Mouse (Mus musculus): ENCODE data around the gene Olfr789.

Gene Olfr789

GRCm38 (mm10) chr10:129484452-129484851, at the start of gene Olfr789:
Olfr789 (plus strand) TSS chr10:129484752.
- DNase-seq = no peak

GRCm38 (mm10) chr10:129461562-129461961, 23.0 kb upstream of the Olfr789 start, which contains the start of gene Olfr787:
Olfr787 (plus strand) TSS chr10:129461862.
- no peak for DNase-seq

- DNase-seq = no peak
Observed at GRCm38 (mm10) chr10:129470698-129471097, 13.9 kb upstream of the Olfr789 start, which contains the start of gene Olfr788. Olfr788 (plus strand) TSS chr10:129470998.

- DNase-seq = no peak
Observed at GRCm38 (mm10) chr10:129473256-129473655, 11.3 kb upstream of the Olfr789 start.

- DNase-seq = no peak
Observed at GRCm38 (mm10) chr10:129473723-129474122, 10.8 kb upstream of the Olfr789 start.

- DNase-seq = peak; percentile 7
Observed at GRCm38 (mm10) chr10:129490101-129490500, 5.5 kb downstream of the Olfr789 start.

GRCm38 (mm10) chr10:129498192-129498591, 13.6 kb downstream of the Olfr789 start, which contains the start of gene Olfr790:
Olfr790 (plus strand) TSS chr10:129498492.
- DNase-seq = no peak

GRCm38 (mm10) chr10:129521492-129521891, 36.9 kb downstream of the Olfr789 start, which contains the start of gene Olfr791:
Olfr791 (plus strand) TSS chr10:129521792.
- no peak for DNase-seq

- no peak for DNase-seq
Observed at GRCm38 (mm10) chr10:129538862-129539261, 54.3 kb downstream of the Olfr789 start, which contains the start of gene Olfr792. Olfr792 (plus strand) TSS chr10:129539162.

All from right cerebral cortex, postnatal 25 days (tissue).